Mouse (Mus musculus) ES-Bruce4 (cell line): Measurements from ENCODE around the gene Hcfc2.

Experiments
- CTCF ChIP-seq: IDR thresholded peaks from one replicate; pipeline ENCODE4 v1.8.1; 2011; ENCODE audit warnings: low read depth, low read length
- EP300 ChIP-seq: IDR thresholded peaks from 2 replicates; pipeline ENCODE4 v1.6.1; 2011; ENCODE audit warnings: low read depth, low read length; ENCODE audit not compliant: insufficient read depth
- POLR2A ChIP-seq: IDR thresholded peaks from one replicate; pipeline ENCODE4 v1.8.1; 2011; ENCODE audit warnings: low read length; ENCODE audit not compliant: insufficient read depth

DNA sequence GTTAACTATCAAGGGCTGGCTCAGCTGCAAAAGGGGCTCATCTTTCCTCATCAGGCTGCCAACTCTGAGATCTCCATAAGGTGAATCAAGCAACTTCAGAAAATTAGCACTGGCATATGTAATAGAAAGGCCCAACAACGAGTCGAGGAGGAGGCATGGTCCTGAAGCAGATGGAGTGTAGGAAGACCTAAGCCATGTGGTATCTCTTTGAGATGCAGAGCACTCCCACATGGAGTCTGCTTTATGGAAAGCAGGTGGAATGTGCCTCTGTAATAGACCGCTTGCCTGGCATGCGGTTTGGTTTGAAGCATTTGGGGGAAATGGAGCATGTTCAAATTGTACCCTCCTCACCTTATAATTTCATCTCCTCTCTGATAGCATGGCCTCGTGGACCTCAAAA, 15.2 kb upstream of the Hcfc2 start:
- no peak for TF ChIP-seq POLR2A
- TF ChIP-seq CTCF = no peak
- TF ChIP-seq EP300 = no peak
